Mouse (Mus musculus) urinary bladder, postnatal 14 days (tissue): ENCODE measurements around the gene Smndc1.

Experiments used
- DNase-seq: peaks from one replicate; pipeline ENCODE4 v3.0.0; 2021; ENCODE audit warnings: low spot score

Smndc1 gene

DNA sequence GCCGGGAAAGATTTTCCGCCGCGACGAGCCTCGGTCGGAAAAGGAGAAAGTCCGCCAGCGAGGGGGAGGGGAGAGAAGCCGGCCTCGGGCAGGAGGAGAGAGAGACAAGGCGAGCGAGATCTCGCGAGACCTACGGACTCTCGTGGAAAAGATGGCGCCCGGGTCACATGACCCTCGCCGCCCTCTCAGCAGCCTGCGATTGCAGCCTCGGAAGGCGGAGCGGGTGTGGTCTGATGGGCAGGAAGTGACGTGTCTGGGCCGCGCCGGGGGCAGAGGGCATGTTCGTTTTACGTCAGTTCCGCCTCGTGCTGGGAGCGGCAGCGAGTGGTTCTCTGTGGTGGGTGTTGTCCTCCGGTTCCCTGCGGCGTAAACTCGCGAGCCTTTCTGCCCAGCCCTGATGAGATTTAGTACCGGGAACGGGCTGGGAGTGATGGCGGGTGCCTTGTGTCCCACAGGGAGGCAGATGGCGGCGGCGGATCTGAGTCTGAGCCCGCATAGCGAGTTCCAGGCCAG lies at the start of gene Smndc1:
TSS of gene Smndc1 (minus strand) at position 84 of the 513 bp plus-strand sequence.
- peak; percentile 100 for DNase-seq

DNA sequence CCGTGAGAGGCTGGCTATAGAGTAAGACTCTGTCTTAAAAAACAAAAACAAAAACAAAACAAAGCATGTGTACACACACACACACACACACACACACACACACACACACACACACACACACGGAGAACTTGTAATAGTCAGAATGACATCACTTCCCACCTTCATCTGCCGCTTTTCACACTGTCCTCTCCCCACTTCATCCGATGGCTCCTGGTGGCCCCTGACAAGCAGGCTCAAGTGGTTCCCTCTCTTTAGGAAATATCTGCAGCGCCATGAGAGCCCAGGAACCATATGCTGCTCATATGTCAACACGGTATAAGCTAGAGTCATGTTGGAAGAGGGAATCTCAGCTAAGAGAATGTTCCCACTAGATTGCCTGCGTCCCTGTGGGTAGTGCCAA lies 49.0 kb upstream of the Smndc1 start:
- DNase-seq, result no peak

GRCm38 (mm10) chr19:53437991-53438390 lies 47.6 kb upstream of the Smndc1 start:
- no peak for DNase-seq

- DNase-seq, result no peak
These were observed 47.1 kb upstream of the Smndc1 start for GRCm38 (mm10) chr19:53437311-53437958.

- DNase-seq, result no peak
These were observed 43.7 kb upstream of the Smndc1 start for GRCm38 (mm10) chr19:53433949-53434689.

DNA sequence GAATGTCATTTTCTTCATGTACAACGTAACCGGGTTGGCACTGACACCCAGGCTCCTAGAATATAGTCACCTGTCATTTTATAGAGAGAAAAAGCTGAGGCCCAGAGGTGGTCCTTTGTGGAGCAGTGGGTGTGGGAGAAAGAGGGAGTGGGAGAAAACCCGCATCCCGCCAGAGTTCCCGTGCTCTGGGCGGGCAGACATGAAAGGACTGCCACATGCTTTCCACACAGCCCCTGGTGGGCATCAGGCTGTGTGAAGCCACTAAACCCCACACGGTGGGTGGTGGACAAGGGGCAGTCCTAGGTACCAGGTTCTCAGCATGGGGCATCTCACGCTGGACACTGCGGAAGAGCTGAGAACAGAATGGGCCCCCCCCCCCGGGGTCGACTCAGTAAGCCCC lies 40.6 kb upstream of the Smndc1 start:
- DNase-seq, result no peak

GRCm38 (mm10) chr19:53430356-53430755 lies 40.0 kb upstream of the Smndc1 start:
- no peak for DNase-seq

- no peak for DNase-seq
These were observed 37.4 kb upstream of the Smndc1 start for GRCm38 (mm10) chr19:53427817-53428216.

GRCm38 (mm10) chr19:53427346-53427745 lies 37.0 kb upstream of the Smndc1 start:
- DNase-seq, result no peak

- no peak for DNase-seq
These were observed 35.4 kb upstream of the Smndc1 start for GRCm38 (mm10) chr19:53425824-53426223.

- no peak for DNase-seq
These were observed 34.3 kb upstream of the Smndc1 start for GRCm38 (mm10) chr19:53424629-53425028.

DNA sequence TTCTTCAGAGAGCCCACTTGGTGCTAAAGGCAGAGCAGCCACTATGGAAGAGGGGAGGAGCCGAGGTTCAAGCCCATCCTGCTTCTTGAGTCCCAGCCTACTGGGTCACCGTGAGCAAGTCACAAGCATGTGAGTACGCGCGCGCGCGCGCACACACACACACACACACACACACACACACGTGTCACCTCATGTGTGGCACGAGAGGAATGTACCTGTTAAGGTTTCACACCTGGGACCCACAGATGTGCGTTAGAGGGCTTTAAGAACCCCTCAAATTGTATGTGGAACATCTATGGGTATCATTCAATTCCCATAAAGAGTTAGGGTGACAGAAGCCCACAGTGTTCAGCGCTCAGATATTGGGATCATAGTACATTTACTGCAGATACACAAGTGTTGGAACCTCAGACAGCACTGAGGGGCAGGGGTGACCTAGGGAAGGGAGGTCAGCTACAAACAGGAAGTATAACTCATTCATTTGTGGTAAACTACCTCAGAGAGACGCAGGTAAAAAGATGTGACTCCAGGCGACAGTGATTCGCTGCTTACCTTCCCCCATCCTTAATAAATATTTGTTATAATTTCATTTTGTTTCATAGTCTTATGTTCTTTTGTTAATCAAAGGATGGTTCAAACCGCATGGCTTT lies 33.6 kb upstream of the Smndc1 start:
- no peak for DNase-seq

GRCm38 (mm10) chr19:53423341-53423753 lies 33.0 kb upstream of the Smndc1 start:
- DNase-seq, result no peak

DNA sequence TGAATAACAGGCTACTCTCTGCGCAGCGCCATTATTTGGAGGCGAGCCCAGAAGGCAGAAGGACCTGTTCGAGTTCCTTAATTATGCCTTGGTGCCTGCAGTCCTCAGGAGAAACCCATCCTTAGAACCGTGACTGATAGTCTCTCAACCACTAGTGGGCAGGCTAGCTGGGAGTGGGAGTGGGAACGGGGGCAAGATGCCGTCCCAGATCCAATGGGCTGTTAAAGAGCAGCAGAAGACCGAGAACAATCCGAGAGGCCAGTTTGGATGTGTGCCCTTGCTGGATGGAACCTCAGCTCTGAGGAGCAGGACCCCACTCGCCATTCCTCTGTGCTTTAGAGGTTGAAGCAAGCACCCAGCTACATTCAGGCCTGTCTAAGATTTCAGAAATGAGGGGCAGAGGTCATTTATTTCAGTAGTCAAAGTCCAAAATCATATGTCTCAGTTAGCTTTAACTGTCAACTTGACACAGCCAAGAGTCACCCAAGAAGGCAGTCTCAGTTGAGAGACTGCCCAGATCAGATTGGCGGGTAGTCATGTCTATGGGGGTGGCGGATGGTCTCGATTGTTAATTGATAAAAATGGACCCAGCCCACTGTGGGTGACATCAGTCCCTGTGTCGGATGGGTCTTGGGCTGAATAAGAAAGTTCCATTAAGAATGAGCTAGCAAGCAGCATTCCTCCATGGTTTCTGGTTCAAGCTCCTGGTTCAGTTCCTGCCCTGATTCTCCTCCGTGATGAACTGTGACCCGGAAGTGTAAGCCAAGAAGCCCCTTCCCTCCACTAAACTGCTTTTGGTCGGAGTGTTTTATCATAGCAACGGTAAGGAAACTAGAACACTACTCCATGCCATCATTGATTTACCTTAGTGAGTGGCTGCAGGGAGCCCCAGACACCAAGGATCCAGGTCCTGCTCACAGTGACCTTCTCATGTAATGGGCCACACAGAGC lies 32.3 kb upstream of the Smndc1 start:
- DNase-seq, result no peak

DNA sequence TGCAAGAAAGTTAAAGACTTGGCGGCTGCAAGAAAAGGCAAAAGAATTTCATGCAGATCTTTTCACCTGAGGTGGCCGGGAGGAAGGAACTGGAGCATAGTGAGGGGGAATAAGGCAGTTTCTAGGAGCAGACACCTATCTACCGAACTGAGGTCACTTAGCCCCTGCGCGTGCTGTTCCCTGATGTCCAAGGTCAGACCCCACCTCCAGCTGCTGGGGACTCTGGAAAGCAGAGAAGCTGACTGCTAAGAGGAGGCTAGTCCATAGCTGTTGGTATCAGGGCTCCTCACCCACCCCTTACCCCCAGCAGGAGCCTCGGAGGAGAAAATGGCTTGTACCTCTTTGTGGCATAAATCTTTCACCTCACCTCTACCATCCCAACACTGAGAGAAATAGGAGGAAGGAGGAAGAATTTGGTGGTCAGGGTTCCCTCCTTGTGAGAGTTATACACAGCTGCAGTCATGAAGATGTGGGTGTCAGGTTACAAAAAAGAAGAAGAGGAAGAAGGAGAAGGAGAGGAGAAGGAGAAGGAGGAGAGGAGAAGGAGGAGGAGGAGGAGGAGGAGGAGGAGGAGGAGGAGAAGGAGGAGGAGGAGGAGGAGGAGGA lies 31.3 kb upstream of the Smndc1 start:
- no peak for DNase-seq

GRCm38 (mm10) chr19:53420924-53421582 lies 30.7 kb upstream of the Smndc1 start:
- DNase-seq, result peak; percentile 80

DNA sequence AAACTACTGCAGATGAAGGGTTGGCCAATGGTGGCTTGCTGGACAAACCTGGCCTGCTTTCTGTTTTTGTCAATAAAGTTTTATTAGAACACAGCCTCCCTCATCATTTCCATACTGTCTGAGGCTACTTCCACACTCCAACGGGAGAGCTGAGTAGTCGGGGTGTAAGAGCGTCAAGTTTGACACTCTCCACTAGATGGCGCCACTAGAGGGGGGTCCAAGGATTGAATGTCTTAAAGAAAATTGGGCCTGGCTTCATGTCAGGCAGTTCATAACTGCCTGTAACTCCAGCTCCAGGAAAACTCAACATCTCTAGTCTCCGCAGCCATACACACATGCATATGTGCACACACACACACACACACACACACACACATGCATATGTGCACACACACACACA lies 29.5 kb upstream of the Smndc1 start:
- DNase-seq, result peak; percentile 67

GRCm38 (mm10) chr19:53415198-53415597 lies 24.8 kb upstream of the Smndc1 start:
- DNase-seq, result no peak

DNA sequence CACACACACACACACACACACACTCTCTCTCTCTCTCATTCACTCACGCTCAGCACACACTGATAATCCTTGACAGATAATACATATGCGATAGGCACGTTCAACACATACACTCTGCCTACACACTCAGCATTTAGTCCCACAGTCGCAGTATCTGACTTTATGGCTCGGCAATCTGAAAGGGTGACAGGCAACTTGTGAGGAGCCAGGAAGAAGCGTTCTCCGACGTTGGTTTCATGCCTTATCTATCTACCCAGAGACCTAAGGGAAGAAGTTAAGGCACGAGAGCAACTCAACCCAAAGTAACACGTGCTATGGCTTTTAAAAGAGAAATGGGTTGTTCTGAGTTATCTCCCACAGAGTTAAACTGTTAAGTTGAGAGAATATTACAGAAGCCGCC lies 24.3 kb upstream of the Smndc1 start:
- no peak for DNase-seq

- no peak for DNase-seq
These were observed 23.4 kb upstream of the Smndc1 start for GRCm38 (mm10) chr19:53413617-53414380.
